ENCODE assay signal across 21 mouse cellular contexts in genomic region chr4:46987809-46988208, GRCm38 (mm10). TPM values are rescaled to one million over a fixed set of nuclear protein-coding genes. Genes with fewer than 3 reads are reported as not detected.
"Had no signal": no experiment of that assay in that cellular context is flagged by ENCODE, and none has a peak within 500 bp of the region (broad histone marks: within the 10 kb centered on the region; RNA-seq: fewer than 3 reads in every experiment).

No protein-coding gene starts in this region.

- H3K9me3 ChIP-seq: liver, embryonic 13.5 days; midbrain, embryonic 13.5 days; midbrain, embryonic 15.5 days; neural tube, embryonic 13.5 days; neural tube, embryonic 15.5 days had no signal

- DNase-seq: liver, embryonic 13.5 days; lung, adult 18-20 months; lung, embryonic 14.5 days; lung, postnatal 10 days; lung, postnatal 4 days; retina, postnatal 1 day; right cerebral cortex, adult 18-20 months; right cerebral cortex, postnatal 25 days; right cerebral cortex, postnatal 4 days; spleen, adult 18-20 months; thymus, adult 18-20 months; thymus, postnatal 14 days; thymus, postnatal 36 days had no signal

- H3K27ac ChIP-seq: liver, embryonic 13.5 days; midbrain, embryonic 13.5 days; midbrain, embryonic 15.5 days; neural tube, embryonic 13.5 days; neural tube, embryonic 15.5 days had no signal

- H3K36me3 ChIP-seq: liver, embryonic 13.5 days; midbrain, embryonic 13.5 days; midbrain, embryonic 15.5 days; neural tube, embryonic 13.5 days; neural tube, embryonic 15.5 days had no signal

- ATAC-seq: midbrain, embryonic 13.5 days; midbrain, embryonic 15.5 days had no signal

- H3K4me3 ChIP-seq: liver, embryonic 13.5 days; midbrain, embryonic 13.5 days; midbrain, embryonic 15.5 days; myocyte; neural tube, embryonic 13.5 days; neural tube, embryonic 15.5 days had no signal

- H3K9ac ChIP-seq: liver, embryonic 13.5 days; lung, embryonic 14.5 days; midbrain, embryonic 13.5 days; midbrain, embryonic 15.5 days; neural tube, embryonic 13.5 days; neural tube, embryonic 15.5 days had no signal

- H3K4me2 ChIP-seq: liver, embryonic 13.5 days; lung, embryonic 14.5 days; midbrain, embryonic 11.5 days; midbrain, embryonic 13.5 days; midbrain, embryonic 15.5 days; neural tube, embryonic 13.5 days had no signal

RNA-seq across cellular contexts. Expression of gene Gabbr2, which starts 3.9 kb away (rescaled TPM):
- total RNA-seq: megakaryocyte, adult 5-6 weeks; megakaryocyte-erythroid progenitor cell, adult 5-6 weeks had no signal
- polyA plus RNA-seq: lung, embryonic 14.5 days; myocyte had no signal
